Mouse (Mus musculus) embryo, embryonic 10.5 days (tissue): Measurements from ENCODE around the gene Phrf1.

ENCODE experiments used
- DNase-seq: peaks from one replicate; pipeline ENCODE4 v3.0.0-alpha.2; 2015; ENCODE audit warnings: low spot score

Gene Phrf1

GRCm38 (mm10) chr7:141256159-141256558 lies 27.6 kb downstream of the Phrf1 start:
- DNase-seq = no peak

- no peak for DNase-seq
Observed at GRCm38 (mm10) chr7:141261480-141261879, 32.9 kb downstream of the Phrf1 start.

GRCm38 (mm10) chr7:141263640-141264039 lies 35.1 kb downstream of the Phrf1 start:
- no peak for DNase-seq

- DNase-seq = no peak
Observed at GRCm38 (mm10) chr7:141264041-141264700, 35.6 kb downstream of the Phrf1 start.

- peak; percentile 50 for DNase-seq
Observed at GRCm38 (mm10) chr7:141264761-141265410, 36.3 kb downstream of the Phrf1 start.

GRCm38 (mm10) chr7:141265411-141265738 lies 36.8 kb downstream of the Phrf1 start:
- no peak for DNase-seq

- DNase-seq = peak; percentile 40
Observed at GRCm38 (mm10) chr7:141265739-141266561, 37.4 kb downstream of the Phrf1 start, which contains the start of gene Irf7. Gene Irf7 (minus strand): TSS chr7:141266481.

GRCm38 (mm10) chr7:141268466-141269272 lies 40.1 kb downstream of the Phrf1 start:
- no peak for DNase-seq

GRCm38 (mm10) chr7:141269273-141269545 lies 40.6 kb downstream of the Phrf1 start:
- DNase-seq = no peak

GRCm38 (mm10) chr7:141270631-141271030 lies 42.0 kb downstream of the Phrf1 start:
- DNase-seq = no peak

GRCm38 (mm10) chr7:141275356-141275755 lies 46.8 kb downstream of the Phrf1 start:
- DNase-seq = no peak

GRCm38 (mm10) chr7:141276546-141276945 lies 48.0 kb downstream of the Phrf1 start, which contains the start of gene Cdhr5:
Gene Cdhr5 (minus strand): TSS chr7:141276786.
- peak; percentile 24 for DNase-seq

GRCm38 (mm10) chr7:141277701-141278678 lies 49.4 kb downstream of the Phrf1 start:
- no peak for DNase-seq

- peak; percentile 74 for DNase-seq
Observed at GRCm38 (mm10) chr7:141278766-141279590, 50.4 kb downstream of the Phrf1 start, which contains the start of gene Sct. Gene Sct (minus strand): TSS chr7:141279133.

- no peak for DNase-seq
Observed at GRCm38 (mm10) chr7:141281442-141281841, 52.9 kb downstream of the Phrf1 start.

- DNase-seq = no peak
Observed at GRCm38 (mm10) chr7:141282756-141283155, 54.2 kb downstream of the Phrf1 start.

- no peak for DNase-seq
Observed at GRCm38 (mm10) chr7:141288042-141288441, 59.5 kb downstream of the Phrf1 start.

- peak; percentile 65 for DNase-seq
Observed at GRCm38 (mm10) chr7:141291921-141292582, 63.5 kb downstream of the Phrf1 start, which contains the start of gene Drd4. Gene Drd4 (plus strand): TSS chr7:141292006.
